Mouse (Mus musculus): ENCODE measurements around the gene Angel2. TPM values are rescaled to one million over a fixed set of nuclear protein-coding genes. Genes with fewer than 3 reads are reported as not detected.
"Not testable (repeated sequence)": the region's sequence is repeated elsewhere in the genome, so short reads cannot be mapped to it uniquely, and the experiment has no call there.

Angel2 gene
- 14.2 TPM for polyA plus RNA-seq (2012; fragmentation: generic; extraction: Trizol)
- long read RNA-seq, experiment 1, transcript Angel2-202 (9 exons, 3,714 nt) = major isoform, 17 of 33 reads
- long read RNA-seq, experiment 1, partial matches to known transcripts = 2 of 33 reads
- long read RNA-seq, experiment 1, other reads (novel, unspliced or antisense) = 14 of 33 reads
- long read RNA-seq, experiment 2, transcript Angel2-203 (9 exons, 3,673 nt) = minor isoform, 7 of 176 reads
- long read RNA-seq, experiment 2, transcript Angel2-202 (9 exons, 3,714 nt) = major isoform, 82 of 176 reads
- long read RNA-seq, experiment 2, partial matches to known transcripts = 2 of 176 reads
- long read RNA-seq, experiment 2, other reads (novel, unspliced or antisense) = 84 of 176 reads

GRCm38 (mm10) chr1:190924812-190925211, at the start of gene Angel2:
Angel2 (plus strand) TSS chr1:190925112.
- not testable (repeated sequence) for H3ac ChIP-seq (ENCODE audit: control insufficient read depth, insufficient read length, low read depth); H3K79me3 ChIP-seq (ENCODE audit: low read depth)

GRCm38 (mm10) chr1:190875751-190876150, 49.2 kb upstream of the Angel2 start:
- no peaks in the 10 kb centered on the region for H3K79me2 ChIP-seq (ENCODE audit: control insufficient read depth, insufficient read depth)
- H3K27me3 ChIP-seq (ENCODE audit: control insufficient read depth, insufficient read depth, insufficient read length) = no peaks in the 10 kb centered on the region
- no peak for TF ChIP-seq MYOG (IDR thresholded peaks at IDR 0.05; ENCODE audit: control insufficient read depth, extremely low read depth, insufficient read length)
- no peak for TF ChIP-seq MAX (IDR thresholded peaks at IDR 0.05)
- no peak for TF ChIP-seq MYOD1 (IDR thresholded peaks at IDR 0.05; ENCODE audit: control insufficient read depth, insufficient read length, low read depth)
- no peak for TF ChIP-seq CEBPB (IDR thresholded peaks at IDR 0.05; ENCODE audit: low read depth)
- TF ChIP-seq FOSL1 (IDR thresholded peaks at IDR 0.05; ENCODE audit: insufficient read depth, low read length, poor library complexity, severe bottlenecking) = no peak
- no peak for TF ChIP-seq CTCF (IDR thresholded peaks at IDR 0.05; ENCODE audit: control insufficient read depth, insufficient read depth, insufficient read length)
- no peak for TF ChIP-seq USF1 (IDR thresholded peaks at IDR 0.05; ENCODE audit: low read depth)
- no peaks in the 10 kb centered on the region for H3K79me3 ChIP-seq (ENCODE audit: low read depth)
- no peak overlapping the region for H3ac ChIP-seq (ENCODE audit: control insufficient read depth, insufficient read length, low read depth)
- H3K4me3 ChIP-seq (ENCODE audit: insufficient read depth, poor library complexity, severe bottlenecking) = no peak overlapping the region
- no peaks in the 10 kb centered on the region for H3K36me3 ChIP-seq (ENCODE audit: control insufficient read depth, insufficient read depth)

More at GRCm38 (mm10) chr1:190924812-190925211, at the start of gene Angel2:
- not testable (repeated sequence) for H3K4me3 ChIP-seq (ENCODE audit: insufficient read depth, poor library complexity, severe bottlenecking); H3K27me3 ChIP-seq (ENCODE audit: control insufficient read depth, insufficient read depth, insufficient read length); H3K79me2 ChIP-seq (ENCODE audit: control insufficient read depth, insufficient read depth); H3K36me3 ChIP-seq (ENCODE audit: control insufficient read depth, insufficient read depth)

DNA sequence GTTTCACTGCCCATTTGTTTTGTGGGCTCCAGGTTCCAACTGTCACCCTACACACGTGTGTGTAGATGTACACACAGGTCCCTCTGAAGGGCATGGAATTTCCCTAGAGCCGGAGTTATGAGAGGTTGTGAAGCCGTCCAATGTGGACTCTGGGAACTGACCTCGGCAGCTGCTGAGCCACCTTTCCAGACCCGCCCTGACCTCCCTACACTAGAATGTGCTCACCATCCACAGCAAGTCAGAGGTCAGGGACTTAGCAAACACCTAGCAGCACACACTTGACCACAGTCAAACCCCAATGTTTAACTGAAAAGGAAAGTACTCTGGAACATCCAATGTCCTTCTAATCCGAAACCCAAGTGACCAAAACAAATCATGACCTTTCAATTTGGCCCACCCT, 44.3 kb upstream of the Angel2 start:
- Histone ChIP-seq H3K79me2 (ENCODE audit: control insufficient read depth, insufficient read depth) (no peaks in the 10 kb centered on the region), H3ac (ENCODE audit: control insufficient read depth, insufficient read length, low read depth) (no peak overlapping the region), H3K79me3 (ENCODE audit: low read depth) (no peaks in the 10 kb centered on the region), H3K27me3 (ENCODE audit: control insufficient read depth, insufficient read depth, insufficient read length) (no peaks in the 10 kb centered on the region), H3K36me3 (ENCODE audit: control insufficient read depth, insufficient read depth) (peaks cover 17% of the 10 kb centered on the region), H3K4me3 (ENCODE audit: insufficient read depth, poor library complexity, severe bottlenecking) (no peak overlapping the region)
- TF ChIP-seq MYOG (IDR thresholded peaks at IDR 0.05; ENCODE audit: control insufficient read depth, extremely low read depth, insufficient read length) (no peak), CEBPB (IDR thresholded peaks at IDR 0.05; ENCODE audit: low read depth) (no peak), MAX (IDR thresholded peaks at IDR 0.05) (no peak), USF1 (IDR thresholded peaks at IDR 0.05; ENCODE audit: low read depth) (no peak), CTCF (IDR thresholded peaks at IDR 0.05; ENCODE audit: control insufficient read depth, insufficient read depth, insufficient read length) (no peak), FOSL1 (IDR thresholded peaks at IDR 0.05; ENCODE audit: insufficient read depth, low read length, poor library complexity, severe bottlenecking) (no peak), MYOD1 (IDR thresholded peaks at IDR 0.05; ENCODE audit: control insufficient read depth, insufficient read length, low read depth) (no peak)

- Histone ChIP-seq H3K4me3 (ENCODE audit: insufficient read depth, poor library complexity, severe bottlenecking) (no peak overlapping the region), H3ac (ENCODE audit: control insufficient read depth, insufficient read length, low read depth) (no peak overlapping the region), H3K79me2 (ENCODE audit: control insufficient read depth, insufficient read depth) (no peaks in the 10 kb centered on the region), H3K27me3 (ENCODE audit: control insufficient read depth, insufficient read depth, insufficient read length) (no peaks in the 10 kb centered on the region), H3K79me3 (ENCODE audit: low read depth) (no peaks in the 10 kb centered on the region), H3K36me3 (ENCODE audit: control insufficient read depth, insufficient read depth) (peaks cover 17% of the 10 kb centered on the region)
- TF ChIP-seq MYOD1 (IDR thresholded peaks at IDR 0.05; ENCODE audit: control insufficient read depth, insufficient read length, low read depth) (no peak), CTCF (IDR thresholded peaks at IDR 0.05; ENCODE audit: control insufficient read depth, insufficient read depth, insufficient read length) (peak; percentile 12), USF1 (IDR thresholded peaks at IDR 0.05; ENCODE audit: low read depth) (no peak), MAX (IDR thresholded peaks at IDR 0.05) (no peak)
Measured at GRCm38 (mm10) chr1:190881422-190881821, 43.5 kb upstream of the Angel2 start.

DNA sequence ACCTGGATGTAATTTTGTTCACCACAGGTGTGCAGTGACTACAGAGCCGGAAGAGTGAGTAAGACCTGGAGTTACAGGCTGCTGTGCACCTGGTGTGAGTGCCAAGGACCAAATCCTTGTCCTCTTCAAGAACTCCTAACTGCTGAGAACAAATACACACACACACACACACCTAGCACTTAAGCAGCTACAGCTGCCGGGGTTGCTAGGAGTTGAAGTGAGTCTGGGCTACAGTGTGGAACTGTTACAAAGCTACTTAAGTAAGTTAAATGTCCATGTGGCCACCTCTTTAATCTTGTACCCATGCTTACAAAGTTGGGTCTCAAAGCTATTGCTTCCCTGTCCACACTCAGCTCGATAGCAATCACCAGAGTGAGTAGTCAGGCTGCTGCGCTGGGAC, 38.9 kb upstream of the Angel2 start:
- Histone ChIP-seq H3K4me3 (ENCODE audit: insufficient read depth, poor library complexity, severe bottlenecking) (no peak overlapping the region), H3K36me3 (ENCODE audit: control insufficient read depth, insufficient read depth) (peaks cover 24% of the 10 kb centered on the region), H3K27me3 (ENCODE audit: control insufficient read depth, insufficient read depth, insufficient read length) (no peaks in the 10 kb centered on the region), H3K79me3 (ENCODE audit: low read depth) (no peaks in the 10 kb centered on the region), H3ac (ENCODE audit: control insufficient read depth, insufficient read length, low read depth) (no peak overlapping the region), H3K79me2 (ENCODE audit: control insufficient read depth, insufficient read depth) (no peaks in the 10 kb centered on the region)
- no peak for TF ChIP-seq MYOD1 (IDR thresholded peaks at IDR 0.05; ENCODE audit: control insufficient read depth, insufficient read length, low read depth)
- no peak for TF ChIP-seq CTCF (IDR thresholded peaks at IDR 0.05; ENCODE audit: control insufficient read depth, insufficient read depth, insufficient read length)
- TF ChIP-seq MAX (IDR thresholded peaks at IDR 0.05) = no peak
- TF ChIP-seq USF1 (IDR thresholded peaks at IDR 0.05; ENCODE audit: low read depth) = no peak
- TF ChIP-seq FOSL1 (IDR thresholded peaks at IDR 0.05; ENCODE audit: insufficient read depth, low read length, poor library complexity, severe bottlenecking) = no peak
- no peak for TF ChIP-seq CEBPB (IDR thresholded peaks at IDR 0.05; ENCODE audit: low read depth)
- no peak for TF ChIP-seq MYOG (IDR thresholded peaks at IDR 0.05; ENCODE audit: control insufficient read depth, extremely low read depth, insufficient read length)

GRCm38 (mm10) chr1:190888031-190888430, 36.9 kb upstream of the Angel2 start:
- TF ChIP-seq USF1 (IDR thresholded peaks at IDR 0.05; ENCODE audit: low read depth) = no peak
- no peak for TF ChIP-seq CTCF (IDR thresholded peaks at IDR 0.05; ENCODE audit: control insufficient read depth, insufficient read depth, insufficient read length)
- no peak for TF ChIP-seq MYOD1 (IDR thresholded peaks at IDR 0.05; ENCODE audit: control insufficient read depth, insufficient read length, low read depth)
- no peak for TF ChIP-seq CEBPB (IDR thresholded peaks at IDR 0.05; ENCODE audit: low read depth)
- TF ChIP-seq MYOG (IDR thresholded peaks at IDR 0.05; ENCODE audit: control insufficient read depth, extremely low read depth, insufficient read length) = no peak
- no peak for TF ChIP-seq FOSL1 (IDR thresholded peaks at IDR 0.05; ENCODE audit: insufficient read depth, low read length, poor library complexity, severe bottlenecking)
- TF ChIP-seq MAX (IDR thresholded peaks at IDR 0.05) = no peak
- Histone ChIP-seq H3K79me2 (ENCODE audit: control insufficient read depth, insufficient read depth) (no peaks in the 10 kb centered on the region), H3K36me3 (ENCODE audit: control insufficient read depth, insufficient read depth) (peaks cover 29% of the 10 kb centered on the region), H3K27me3 (ENCODE audit: control insufficient read depth, insufficient read depth, insufficient read length) (no peaks in the 10 kb centered on the region), H3K79me3 (ENCODE audit: low read depth) (no peaks in the 10 kb centered on the region), H3K4me3 (ENCODE audit: insufficient read depth, poor library complexity, severe bottlenecking) (no peak overlapping the region), H3ac (ENCODE audit: control insufficient read depth, insufficient read length, low read depth) (no peak overlapping the region)
